Mouse (Mus musculus) inflammation-experienced regulatory T-cells (primary cell): Measurements from ENCODE around the gene Cxcl12. TPM values are rescaled to one million over a fixed set of nuclear protein-coding genes. Genes with fewer than 3 reads are reported as not detected.

Experiments used
- polyA plus RNA-seq, 2 experiments: library from polyadenylated mRNA; unstranded; fragments of 100-300 nt; shearing (Covaris generic); gene quantifications; one replicate each; pipeline ENCODE4 v1.2.1; 2017

Cxcl12 gene
- 1 to 10 TPM in 1 of 2 experiments, under 1 TPM in 1; 0.51 to 3.3 TPM for polyA plus RNA-seq

DNA sequence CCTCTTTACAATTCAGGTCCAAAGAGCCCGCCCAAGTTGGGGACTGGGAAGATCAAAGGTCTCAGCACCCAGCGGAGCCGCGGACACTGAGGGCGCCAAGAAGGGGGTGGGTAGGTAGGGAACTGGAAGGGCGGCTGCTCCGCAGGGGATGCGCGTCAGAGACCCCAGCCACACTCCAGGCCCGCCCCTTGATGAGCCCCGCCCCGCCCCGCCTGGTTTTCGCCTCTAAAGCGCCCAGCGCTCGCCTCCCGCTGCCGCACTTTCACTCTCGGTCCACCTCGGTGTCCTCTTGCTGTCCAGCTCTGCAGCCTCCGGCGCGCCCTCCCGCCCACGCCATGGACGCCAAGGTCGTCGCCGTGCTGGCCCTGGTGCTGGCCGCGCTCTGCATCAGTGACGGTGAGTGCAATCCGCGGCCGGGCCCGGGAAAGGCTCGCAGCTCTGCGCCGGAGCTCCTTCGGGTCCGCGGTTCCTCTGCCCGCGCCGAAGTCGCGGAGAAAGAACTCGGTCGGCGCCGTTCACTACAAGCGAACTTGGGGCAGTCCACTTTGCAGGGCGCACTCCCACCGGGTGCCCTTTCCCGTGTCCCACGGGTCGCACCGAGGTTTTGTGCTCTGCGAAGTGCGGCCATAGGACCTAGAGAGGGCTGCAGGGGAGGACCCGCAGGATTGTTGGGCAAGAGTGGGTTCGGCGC, at the start of gene Cxcl12:
Gene Cxcl12 (plus strand): TSS at position 215 of the 691 bp plus-strand sequence.

